Comparison of ENCODE assay signal across 1 mouse cellular context in the genomic region with DNA sequence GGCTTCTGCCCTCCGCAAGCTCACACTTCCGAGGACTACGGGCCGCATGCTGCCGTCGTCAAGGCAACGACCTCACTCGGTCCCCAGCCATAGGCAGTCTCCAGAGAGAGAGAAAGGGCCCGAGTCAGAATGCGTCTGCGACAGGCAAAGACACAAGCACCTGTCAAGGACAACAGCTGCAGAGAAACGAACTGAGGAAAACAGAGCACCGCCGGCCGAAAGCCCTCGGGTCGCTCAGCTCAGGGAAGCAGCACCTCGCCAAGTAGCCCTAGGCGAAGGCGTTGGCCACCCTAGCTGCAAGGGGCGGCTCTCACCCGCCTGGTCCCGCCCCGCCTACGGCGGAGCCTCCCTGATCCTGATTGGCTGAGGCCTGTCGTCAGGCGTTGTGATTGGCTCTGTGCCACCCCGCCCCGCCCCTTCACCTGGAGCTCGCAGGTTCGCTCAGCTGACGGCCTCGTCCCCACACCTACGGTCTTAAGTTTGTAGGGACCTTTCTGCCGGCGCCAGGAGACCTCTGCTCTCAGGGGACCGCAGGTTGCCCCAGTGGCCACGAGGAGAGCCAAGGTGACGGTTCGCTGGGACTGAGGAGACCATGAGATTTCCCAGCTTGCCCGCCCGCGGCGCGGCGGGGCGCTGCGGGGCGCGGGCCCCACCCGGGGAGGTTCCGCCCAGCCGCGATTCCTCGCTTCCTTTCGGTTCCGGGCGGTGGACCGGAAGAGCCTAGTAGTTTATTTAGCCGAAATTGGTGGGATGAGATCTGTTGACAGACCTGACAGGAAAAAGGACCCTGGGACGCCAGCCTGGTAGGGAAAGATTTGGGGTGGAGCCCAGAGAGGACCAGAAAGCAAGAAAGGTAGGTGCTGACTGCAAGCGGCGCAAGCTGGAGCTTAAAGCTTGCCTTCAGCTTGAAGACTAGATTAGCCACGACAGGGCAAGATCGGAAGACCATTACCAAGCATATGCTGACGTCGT.
TF ChIP-seq lines count a peak whose summit lies in the region.

No protein-coding gene starts in this region.

TF ChIP-seq in CH12.LX, 34 proteins besides CTCF, POLR2A, EP300 and RAD21:
- no peak for TF ChIP-seq USF2 (conservative IDR thresholded peaks at IDR 0.05; ENCODE audit: low read depth, low read length)
- TF ChIP-seq IRF4 (IDR thresholded peaks at IDR 0.05; ENCODE audit: low read depth, low read length) = peak; percentile 38; the same call in 1 of the 2 replicates
- TF ChIP-seq JUN (IDR thresholded peaks at IDR 0.05; ENCODE audit: insufficient read depth, low read depth, low read length) = no peak
- no peak for TF ChIP-seq ZC3H11A (IDR thresholded peaks at IDR 0.05; ENCODE audit: low read depth, low read length)
- TF ChIP-seq NELFE (IDR thresholded peaks at IDR 0.05; ENCODE audit: low read depth, low read length) = peak; percentile 61; the same call in 1 of the 2 replicates
- TF ChIP-seq TCF12 (IDR thresholded peaks at IDR 0.05; ENCODE audit: low read depth, low read length) = 0 out of 2 replicates have a peak, but pooled peaks have one; percentile 30
- TF ChIP-seq MXI1 (IDR thresholded peaks at IDR 0.05; ENCODE audit: low read depth, low read length) = peak; percentile 65
- TF ChIP-seq ZNF384 (IDR thresholded peaks at IDR 0.05; ENCODE audit: low read depth, low read length) = no peak
- TF ChIP-seq ETS1 (conservative IDR thresholded peaks at IDR 0.05; ENCODE audit: low read depth, low read length) = no peak; the same call in 1 of the 2 replicates
- TF ChIP-seq TBP (conservative IDR thresholded peaks at IDR 0.05; ENCODE audit: low read depth, low read length) = no peak
- TF ChIP-seq JUND (conservative IDR thresholded peaks at IDR 0.05; ENCODE audit: low read depth, low read length) = no peak
- no peak for TF ChIP-seq MAZ (IDR thresholded peaks at IDR 0.05; ENCODE audit: low read depth, low read length)
- TF ChIP-seq ELF1 (IDR thresholded peaks at IDR 0.05; ENCODE audit: low read depth, low read length) = peak; percentile 81
- no peak for TF ChIP-seq E2F4 (IDR thresholded peaks at IDR 0.05; ENCODE audit: insufficient replicate concordance, low read depth, low read length)
- no peak for TF ChIP-seq MYC (IDR thresholded peaks at IDR 0.05; ENCODE audit: low read depth, low read length)
- no peak for TF ChIP-seq NRF1 (IDR thresholded peaks at IDR 0.05; ENCODE audit: low read depth, low read length)
- TF ChIP-seq ZMIZ1 (IDR thresholded peaks at IDR 0.05; ENCODE audit: low read depth, low read length) = no peak
- peak; percentile 62 for TF ChIP-seq HCFC1 (IDR thresholded peaks at IDR 0.05; ENCODE audit: low read depth, low read length)
- TF ChIP-seq UBTF (IDR thresholded peaks at IDR 0.05; ENCODE audit: low read depth, low read length) = 0 out of 2 replicates have a peak, but pooled peaks have one; percentile 45
- no peak for TF ChIP-seq USF1 (IDR thresholded peaks at IDR 0.05; ENCODE audit: low read depth, low read length)
- peak; percentile 79 for TF ChIP-seq SIN3A (IDR thresholded peaks at IDR 0.05; ENCODE audit: low read length)
- TF ChIP-seq PAX5 (IDR thresholded peaks at IDR 0.05; ENCODE audit: low read length) = no peak
- 0 out of 2 replicates have a peak, but pooled peaks have one; percentile 61 for TF ChIP-seq CHD1 (IDR thresholded peaks at IDR 0.05; ENCODE audit: low read depth, low read length)
- TF ChIP-seq RCOR1 (conservative IDR thresholded peaks at IDR 0.05; ENCODE audit: low read depth, low read length) = no peak
- no peak; the same call in 1 of the 2 replicates for TF ChIP-seq MAX (IDR thresholded peaks at IDR 0.05; ENCODE audit: low read length)
- peak; percentile 76; the same call in 1 of the 2 replicates for TF ChIP-seq CHD2 (IDR thresholded peaks at IDR 0.05; ENCODE audit: low read length)
- no peak for TF ChIP-seq KAT2A (IDR thresholded peaks at IDR 0.05; ENCODE audit: insufficient replicate concordance, low read length)
- TF ChIP-seq BHLHE40 (IDR thresholded peaks at IDR 0.05; ENCODE audit: low read depth, low read length) = no peak
